11 mouse cellular contexts compared by ENCODE assay signal in the genomic region with DNA sequence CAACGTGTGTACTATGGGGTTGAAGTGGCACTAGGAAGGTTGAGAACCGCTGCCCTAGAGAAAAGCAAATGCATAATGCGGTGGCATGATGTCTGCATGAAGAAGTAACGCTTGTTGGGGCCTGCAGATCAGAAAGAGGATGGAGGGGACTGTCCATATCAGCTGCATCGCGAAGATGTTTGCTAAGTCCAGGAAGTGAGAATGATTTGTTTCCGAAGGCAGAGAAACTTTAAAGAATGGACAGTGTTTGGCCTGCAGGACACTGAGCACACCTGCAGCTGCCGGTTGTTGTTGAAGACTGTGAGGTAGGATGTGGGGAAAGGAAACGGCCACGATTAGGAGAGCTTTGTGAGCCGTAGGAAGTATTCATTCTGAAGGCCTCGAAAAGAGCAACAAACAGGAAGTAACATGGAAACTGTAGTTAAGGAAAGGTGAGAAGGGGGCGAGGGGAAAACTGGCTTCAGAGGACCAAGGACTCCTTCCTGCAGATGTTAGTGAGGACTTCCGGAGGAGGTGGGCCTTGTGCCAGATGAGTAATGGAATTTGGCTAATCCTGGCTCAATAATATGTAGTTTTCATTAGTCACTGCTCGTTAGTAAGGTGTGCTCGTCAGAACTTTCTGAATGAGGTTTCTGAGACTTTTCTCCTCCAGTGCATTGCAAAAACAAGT. TPM values are rescaled to one million over a fixed set of nuclear protein-coding genes. Genes with fewer than 3 reads are reported as not detected.
DNase-seq lines count a peak whose midpoint lies in the region; ATAC-seq lines count a peak whose summit lies in the region.
"Had no signal": no experiment of that assay in that cellular context is flagged by ENCODE, and none has a peak within 500 bp of the region (broad histone marks: within the 10 kb centered on the region; RNA-seq: fewer than 3 reads in every experiment).

No protein-coding gene starts in this region.

- no peak overlapping the region for H3K4me3 ChIP-seq in intestine, embryonic 15.5 days (replicated peaks)
- H3K4me3 ChIP-seq in intestine, embryonic 16.5 days (ENCODE audit: low read length) = no peak overlapping the region
- no peak overlapping the region for H3K4me3 ChIP-seq in midbrain, embryonic 14.5 days (replicated peaks; ENCODE audit: low read depth, low read length)
- H3K4me3 ChIP-seq in forebrain, embryonic 10.5 days = no peak overlapping the region

- H3K9me3 ChIP-seq in intestine, embryonic 15.5 days = no peaks in the 10 kb centered on the region
- no peaks in the 10 kb centered on the region for H3K9me3 ChIP-seq in intestine, embryonic 16.5 days (ENCODE audit: control insufficient read depth, low read length)
- H3K9me3 ChIP-seq in midbrain, embryonic 14.5 days (ENCODE audit: control insufficient read depth, low read length) = no peaks in the 10 kb centered on the region
- no peaks in the 10 kb centered on the region for H3K9me3 ChIP-seq in forebrain, embryonic 10.5 days

- ATAC-seq in intestine, embryonic 15.5 days = no peak
- ATAC-seq in intestine, embryonic 16.5 days = no peak
- no peak for ATAC-seq in midbrain, embryonic 14.5 days (ENCODE audit: low FRiP score, low TSS enrichment)
- no peak for ATAC-seq in frontal cortex, adult (ENCODE audit: low TSS enrichment)
- ATAC-seq: forebrain, embryonic 16.5 days had no signal

- peak overlapping the region; percentile 84; the same call in 1 of the 2 replicates for H3K4me2 ChIP-seq in intestine, embryonic 15.5 days (replicated peaks)
- no peak overlapping the region; the same call in 1 of the 2 replicates for H3K4me2 ChIP-seq in intestine, embryonic 16.5 days (ENCODE audit: low read depth, low read length)
- H3K4me2 ChIP-seq in midbrain, embryonic 14.5 days (ENCODE audit: low read length) = no peak overlapping the region

- 75% methylated on average over 16 of the region's 16 CpGs for WGBS in intestine, embryonic 15.5 days
- 74% methylated on average over 16 of the region's 16 CpGs for WGBS in intestine, embryonic 16.5 days
- WGBS in midbrain, embryonic 14.5 days = 91% methylated on average over 16 of the region's 16 CpGs
- WGBS in forebrain, embryonic 10.5 days = 85% methylated on average over 16 of the region's 16 CpGs

- H3K27me3 ChIP-seq in intestine, embryonic 15.5 days (replicated peaks) = no peaks in the 10 kb centered on the region
- no peaks in the 10 kb centered on the region for H3K27me3 ChIP-seq in intestine, embryonic 16.5 days (replicated peaks; ENCODE audit: control insufficient read depth, insufficient read depth, low read length)
- no peaks in the 10 kb centered on the region for H3K27me3 ChIP-seq in midbrain, embryonic 14.5 days (ENCODE audit: control insufficient read depth, insufficient read depth, low read length)
- H3K27me3 ChIP-seq in forebrain, embryonic 10.5 days (ENCODE audit: poor library complexity, severe bottlenecking) = peaks cover 6% of the 10 kb centered on the region; the same call in 1 of the 2 replicates

- H3K4me1 ChIP-seq in intestine, embryonic 15.5 days (replicated peaks) = 0 out of 2 replicates have a peak, but pooled peaks cover 5% of the 10 kb centered on the region
- peaks cover 8% of the 10 kb centered on the region; the same call in 1 of the 2 replicates for H3K4me1 ChIP-seq in intestine, embryonic 16.5 days (ENCODE audit: control insufficient read depth, insufficient read depth, low read length)
- H3K4me1 ChIP-seq in midbrain, embryonic 14.5 days (ENCODE audit: control insufficient read depth, insufficient read depth, low read length) = 0 out of 2 replicates have a peak, but pooled peaks cover 7% of the 10 kb centered on the region
- H3K4me1 ChIP-seq in forebrain, embryonic 10.5 days = peaks cover 22% of the 10 kb centered on the region

- DNase-seq in CD4-positive, CD25-positive, alpha-beta regulatory T cell, adult 2 months (ENCODE audit: low read depth, low spot score) = peak; percentile 60
- DNase-seq in heart, adult 8-10 months (ENCODE audit: low spot score) = peak; percentile 62
- DNase-seq in kidney, postnatal 14 days = peak; percentile 65
- no peak for DNase-seq in midbrain, embryonic 14.5 days
- no peak for DNase-seq in forebrain, embryonic 10.5 days (ENCODE audit: extremely low spot score, low spot score)
- DNase-seq: cerebellum, adult 18-20 months had no signal

- no peak overlapping the region for H3K9ac ChIP-seq in intestine, embryonic 15.5 days
- no peak overlapping the region for H3K9ac ChIP-seq in intestine, embryonic 16.5 days (ENCODE audit: low read depth, low read length)
- no peak overlapping the region for H3K9ac ChIP-seq in midbrain, embryonic 14.5 days (replicated peaks; ENCODE audit: low read length)

- H3K36me3 ChIP-seq in intestine, embryonic 15.5 days = no peaks in the 10 kb centered on the region
- H3K36me3 ChIP-seq in intestine, embryonic 16.5 days (ENCODE audit: control insufficient read depth, insufficient read depth, low read length) = no peaks in the 10 kb centered on the region
- H3K36me3 ChIP-seq in midbrain, embryonic 14.5 days (ENCODE audit: control insufficient read depth, insufficient read depth, low read length) = peaks cover 6% of the 10 kb centered on the region; the same call in 1 of the 2 replicates
- peaks cover 12% of the 10 kb centered on the region for H3K36me3 ChIP-seq in forebrain, embryonic 10.5 days (replicated peaks)

- H3K27ac ChIP-seq in intestine, embryonic 15.5 days = no peak overlapping the region
- no peak overlapping the region; the same call in 1 of the 2 replicates for H3K27ac ChIP-seq in intestine, embryonic 16.5 days (ENCODE audit: low read length)
- H3K27ac ChIP-seq in midbrain, embryonic 14.5 days (replicated peaks; ENCODE audit: low read depth, low read length) = no peak overlapping the region
- no peak overlapping the region for H3K27ac ChIP-seq in forebrain, embryonic 10.5 days

RNA-seq across cellular contexts. Expression of a gene that starts 1.9 kb away (rescaled TPM):
- 5.3 and 6.2 TPM in 2 replicates for polyA plus RNA-seq in intestine, embryonic 15.5 days (2015; fragmentation: Nextera tagmentation; extraction: Ambion mirVana)
- 4.8 and 5.3 TPM in 2 replicates for polyA plus RNA-seq in intestine, embryonic 16.5 days (2015; fragmentation: Nextera tagmentation; extraction: Ambion mirVana)
- 1 to 10 TPM; 6.1 to 8.6 (median 7.5) TPM for total RNA-seq in heart, adult 8-10 months (2022)
- 14.8 and 16.8 TPM in 2 replicates for polyA plus RNA-seq in midbrain, embryonic 14.5 days (2014; fragmentation: Nextera tagmentation; extraction: Ambion mirVana)
- polyA plus RNA-seq in forebrain, embryonic 10.5 days (2016; fragmentation: Nextera tagmentation; extraction: Ambion mirVana) = 7.4 and 7.5 TPM in 2 replicates

RNA-seq across cellular contexts. Expression of a gene that starts 46.5 kb away (rescaled TPM):
- polyA plus RNA-seq in intestine, embryonic 15.5 days (2015; fragmentation: Nextera tagmentation; extraction: Ambion mirVana) = 0.70 and 0.88 TPM in 2 replicates
- 0.37 and 1.0 TPM in 2 replicates for polyA plus RNA-seq in intestine, embryonic 16.5 days (2015; fragmentation: Nextera tagmentation; extraction: Ambion mirVana)
- total RNA-seq in heart, adult 8-10 months (2022) = under 1 TPM; 0.25 to 0.97 (median 0.53) TPM
- 0.39 TPM in 1 of 2 replicates, not detected in the other for polyA plus RNA-seq in midbrain, embryonic 14.5 days (2014; fragmentation: Nextera tagmentation; extraction: Ambion mirVana)
- polyA plus RNA-seq in forebrain, embryonic 10.5 days (2016; fragmentation: Nextera tagmentation; extraction: Ambion mirVana) = not detected in 2 replicates
- total RNA-seq: left cerebral cortex, postnatal 10 days had no signal
- polyA plus RNA-seq: forebrain, embryonic 16.5 days had no signal

Comparison
In these comparisons a context has a peak if more than half of its experiments do, and no peak if none do; other contexts are left out.
1. DNase-seq: peak in CD4-positive, CD25-positive, alpha-beta regulatory T cell, adult 2 months (single experiment), heart, adult 8-10 months (single experiment) and kidney, postnatal 14 days (single experiment); none in midbrain, embryonic 14.5 days (single experiment) and forebrain, embryonic 10.5 days (single experiment).